Mouse (Mus musculus): ENCODE results near the gene Mpc2.

DNA sequence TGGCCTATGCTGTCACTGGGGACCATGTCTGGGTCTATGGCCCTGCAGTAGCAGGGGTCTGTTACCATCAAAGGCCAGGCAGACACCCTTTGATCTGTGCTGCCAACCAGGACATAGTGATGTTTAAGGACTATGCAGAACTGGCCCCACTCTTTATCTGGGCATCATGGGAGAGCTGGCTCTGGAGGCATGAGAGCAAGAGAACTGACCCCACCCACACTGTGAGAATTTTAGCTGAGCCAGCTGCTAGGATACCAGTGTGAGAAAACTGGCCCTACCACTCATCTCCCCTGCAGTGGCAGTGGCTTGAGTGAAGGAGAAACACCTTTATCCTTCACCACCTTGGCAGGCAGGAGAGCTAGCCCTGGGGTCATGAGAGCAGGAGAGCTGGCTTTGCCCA is 19.2 kb upstream of the Mpc2 start:
- TF ChIP-seq CTCF (conservative IDR thresholded peaks at IDR 0.05; ENCODE audit: low read length) (no peak), POU5F1 (IDR thresholded peaks at IDR 0.05; ENCODE audit: borderline replicate concordance, low read length) (no peak)
